Comparison of ENCODE assay signal across 8 mouse cellular contexts in genomic region chr4:47502546-47502971, GRCm38 (mm10). TPM values are rescaled to one million over a fixed set of nuclear protein-coding genes. Genes with fewer than 3 reads are reported as not detected.
A peak's percentile ranks its signal among the peaks of the same experiment; 100 is the strongest.
DNase-seq lines count a peak whose midpoint lies in the region; ATAC-seq and TF ChIP-seq lines count a peak whose summit lies in the region.

No protein-coding gene starts in this region.

- H3K36me3 ChIP-seq in E14TG2a.4 (ENCODE audit: insufficient read depth, low read length), result no peaks in the 10 kb centered on the region
- no peaks in the 10 kb centered on the region for H3K36me3 ChIP-seq in forebrain, embryonic 14.5 days (ENCODE audit: control insufficient read depth, insufficient read depth, low read length)
- no peaks in the 10 kb centered on the region for H3K36me3 ChIP-seq in limb, embryonic 11.5 days (ENCODE audit: control insufficient read depth, insufficient read depth, low read length)
- H3K36me3 ChIP-seq in myocyte (ENCODE audit: control insufficient read depth, insufficient read depth), result no peaks in the 10 kb centered on the region

- no peak overlapping the region for H3K9ac ChIP-seq in forebrain, embryonic 14.5 days (ENCODE audit: low read length)
- H3K9ac ChIP-seq in limb, embryonic 11.5 days (ENCODE audit: low read length), result no peak overlapping the region

- peaks cover 5% of the 10 kb centered on the region; the same call in 1 of the 2 replicates for H3K9me3 ChIP-seq in E14TG2a.4 (ENCODE audit: low read length)
- no peaks in the 10 kb centered on the region for H3K9me3 ChIP-seq in forebrain, embryonic 14.5 days (replicated peaks; ENCODE audit: control insufficient read depth, low read length)
- no peaks in the 10 kb centered on the region for H3K9me3 ChIP-seq in limb, embryonic 11.5 days (ENCODE audit: control insufficient read depth, low read length)

- peak; percentile 47 for DNase-seq in 3134 (ENCODE audit: extremely low read depth, insufficient read length, low spot score)
- DNase-seq in c-Kit-positive CD71-positive TER-119-negative erythroid progenitor cells, embryonic 14.5 days (ENCODE audit: low read depth), result peak; percentile 56
- peak; percentile 65 for DNase-seq in forebrain, embryonic 14.5 days (ENCODE audit: low spot score)
- DNase-seq in limb, embryonic 11.5 days (ENCODE audit: low spot score), result peak; percentile 65
- DNase-seq in thymus, postnatal 4 days, result peak; percentile 68

- TF ChIP-seq POLR2A in myocyte (IDR thresholded peaks at IDR 0.05; ENCODE audit: insufficient read length, low read depth), result no peak

- no peak overlapping the region for H3K4me3 ChIP-seq in E14TG2a.4 (replicated peaks; ENCODE audit: low read length)
- H3K4me3 ChIP-seq in forebrain, embryonic 14.5 days (ENCODE audit: low read depth, low read length), result no peak overlapping the region
- no peak overlapping the region for H3K4me3 ChIP-seq in limb, embryonic 11.5 days (ENCODE audit: low read depth, low read length)
- no peak overlapping the region for H3K4me3 ChIP-seq in myocyte

- no peak overlapping the region for H3K27ac ChIP-seq in forebrain, embryonic 14.5 days (ENCODE audit: low read depth, low read length)
- H3K27ac ChIP-seq in limb, embryonic 11.5 days (replicated peaks; ENCODE audit: low read depth, low read length), result no peak overlapping the region

- H3ac ChIP-seq in myocyte (ENCODE audit: control insufficient read depth, insufficient read length), result no peak overlapping the region

- H3K27me3 ChIP-seq in E14TG2a.4 (ENCODE audit: insufficient read depth, low read length) (no peaks in the 10 kb centered on the region), myocyte (ENCODE audit: control insufficient read depth, insufficient read depth, insufficient read length) (no peaks in the 10 kb centered on the region)
- no peaks in the 10 kb centered on the region for H3K27me3 ChIP-seq in forebrain, embryonic 14.5 days (replicated peaks; ENCODE audit: control insufficient read depth, insufficient read depth, low read length)
- H3K27me3 ChIP-seq in limb, embryonic 11.5 days (ENCODE audit: control insufficient read depth, insufficient read depth, low read length), result no peaks in the 10 kb centered on the region

- TF ChIP-seq CTCF in E14TG2a.4 (conservative IDR thresholded peaks at IDR 0.05; ENCODE audit: low read length), result peak; percentile 77

- H3K4me2 ChIP-seq in forebrain, embryonic 14.5 days (ENCODE audit: low read length), result no peak overlapping the region
- no peak overlapping the region for H3K4me2 ChIP-seq in limb, embryonic 11.5 days (ENCODE audit: low read depth, severe bottlenecking)
- peak overlapping the region; percentile 4 for H3K4me2 ChIP-seq in myocyte (ENCODE audit: low read depth)

- WGBS in forebrain, embryonic 14.5 days, result 36% methylated on average over 4 of the region's 4 CpGs
- WGBS in limb, embryonic 11.5 days, result 38% methylated on average over 4 of the region's 4 CpGs

- peaks cover 4% of the 10 kb centered on the region; the same call in 1 of the 2 replicates for H3K4me1 ChIP-seq in E14TG2a.4 (replicated peaks; ENCODE audit: low read depth, low read length)
- H3K4me1 ChIP-seq in forebrain, embryonic 14.5 days (ENCODE audit: control insufficient read depth, insufficient read depth, low read length), result no peaks in the 10 kb centered on the region
- no peaks in the 10 kb centered on the region for H3K4me1 ChIP-seq in limb, embryonic 11.5 days (ENCODE audit: control insufficient read depth, insufficient read depth, low read length)

- peak; percentile 61 for ATAC-seq in forebrain, embryonic 14.5 days
- peak; percentile 43 for ATAC-seq in inflammation-experienced regulatory T-cells, adult 6 months
- no peak for ATAC-seq in limb, embryonic 11.5 days (ENCODE audit: insufficient number of reproducible peaks, low FRiP score, low TSS enrichment, low read depth)

- no peaks in the 10 kb centered on the region for H3K79me2 ChIP-seq in myocyte (ENCODE audit: control insufficient read depth, insufficient read depth)

TF ChIP-seq in myocyte, 11 proteins besides CTCF, POLR2A, EP300 and RAD21:
- TF ChIP-seq SRF (IDR thresholded peaks at IDR 0.05; ENCODE audit: control insufficient read depth, insufficient read length, low read depth) (no peak), CEBPB (IDR thresholded peaks at IDR 0.05; ENCODE audit: insufficient read depth, poor library complexity, severe bottlenecking) (peak; percentile 49; the same call in 1 of the 2 replicates)

RNA-seq across cellular contexts. Expression of gene Sec61b, which starts 28.1 kb away (rescaled TPM):
- polyA plus RNA-seq in forebrain, embryonic 14.5 days (2014; fragmentation: Nextera tagmentation; extraction: Ambion mirVana), result 289 and 313 TPM in 2 replicates
- 100 to 1,000 TPM; 260 to 394 (median 271) TPM for polyA plus RNA-seq in inflammation-experienced regulatory T-cells, adult 6 months (2017; shearing (Covaris generic))
- 459 and 468 TPM in 2 replicates for polyA plus RNA-seq in limb, embryonic 11.5 days (2014; fragmentation: Nextera tagmentation; extraction: Ambion mirVana)
- polyA plus RNA-seq in myocyte (2012; fragmentation: generic; extraction: Trizol), result 237 TPM

RNA-seq across cellular contexts. Expression of gene Alg2, which starts 28.4 kb away (rescaled TPM):
- 205 and 224 TPM in 2 replicates for polyA plus RNA-seq in forebrain, embryonic 14.5 days (2014; fragmentation: Nextera tagmentation; extraction: Ambion mirVana)
- 1 to 10 TPM; 8.4 to 9.2 (median 9.1) TPM for polyA plus RNA-seq in inflammation-experienced regulatory T-cells, adult 6 months (2017; shearing (Covaris generic))
- 92.2 and 98.7 TPM in 2 replicates for polyA plus RNA-seq in limb, embryonic 11.5 days (2014; fragmentation: Nextera tagmentation; extraction: Ambion mirVana)
- 22.7 TPM for polyA plus RNA-seq in myocyte (2012; fragmentation: generic; extraction: Trizol)
